Mouse (Mus musculus) lung, postnatal 0 days (tissue): ENCODE data around the gene Fgd6.

Experiments used
- CTCF ChIP-seq: IDR thresholded peaks from 2 replicates; pipeline ENCODE4 v1.5.1; 2016; ENCODE audit warnings: antibody characterized with exemption, mild to moderate bottlenecking
- EP300 ChIP-seq: IDR thresholded peaks from 2 replicates; pipeline ENCODE4 v1.6.1; 2016; ENCODE audit warnings: antibody characterized with exemption, mild to moderate bottlenecking, control low read depth

DNA sequence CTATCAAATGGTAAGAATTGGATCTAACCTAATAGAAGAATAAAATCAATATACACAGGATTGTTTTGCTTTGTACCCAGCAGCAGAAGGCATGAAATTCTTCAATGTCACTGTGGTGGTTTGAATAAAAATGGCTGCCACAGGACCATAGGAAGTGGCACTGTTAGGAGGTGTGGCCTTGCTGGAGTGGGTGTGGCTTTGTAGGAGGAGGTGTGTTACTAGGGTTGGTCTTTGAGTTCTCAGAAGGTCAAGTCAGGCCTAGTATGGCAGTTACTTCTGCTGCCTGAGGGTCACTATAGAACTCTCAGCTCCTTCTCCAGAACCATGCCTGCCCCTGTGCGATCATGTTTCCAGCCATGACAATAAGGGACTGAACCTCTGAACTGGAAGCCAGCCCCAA, 40.7 kb upstream of the Fgd6 start:
- no peak for TF ChIP-seq CTCF
- TF ChIP-seq EP300, result no peak
